Mouse (Mus musculus) limb, embryonic 15.5 days (tissue): ENCODE measurements around the gene S100pbp. TPM values are rescaled to one million over a fixed set of nuclear protein-coding genes. Genes with fewer than 3 reads are reported as not detected.
A peak's percentile ranks its signal among the peaks of the same experiment; 100 is the strongest.
"Not testable (repeated sequence)": the region's sequence is repeated elsewhere in the genome, so short reads cannot be mapped to it uniquely, and the experiment has no call there.

Experiments
- ATAC-seq: fragments of 200-750 bp; cut with Nextera tagmentation; 2 replicates; pipeline ENCODE4 v1.8.0; 2017; ENCODE audit warnings: low read depth, moderate TSS enrichment; ENCODE audit not compliant: insufficient number of reproducible peaks, low FRiP score, low TSS enrichment
- H3K27ac ChIP-seq: fragments of 300-500 bp; sonication (generic); 2 replicates; pipeline ENCODE4 v1.5.1; 2015; ENCODE audit warnings: moderate library complexity, mild to moderate bottlenecking, inconsistent platforms
- H3K27me3 ChIP-seq: fragments of 300-500 bp; sonication (generic); 2 replicates; pipeline ENCODE4 v1.6.1; 2015; ENCODE audit warnings: inconsistent platforms
- H3K36me3 ChIP-seq: fragments of 300-500 bp; sonication (generic); 2 replicates; pipeline ENCODE4 v1.6.1; 2015; ENCODE audit warnings: inconsistent platforms
- H3K4me1 ChIP-seq: fragments of 300-500 bp; sonication (generic); 2 replicates; pipeline ENCODE4 v1.6.1; 2015; ENCODE audit warnings: inconsistent platforms
- H3K4me2 ChIP-seq: fragments of 300-500 bp; sonication (generic); 2 replicates; pipeline ENCODE4 v1.6.1; 2015; ENCODE audit warnings: mild to moderate bottlenecking, inconsistent platforms
- H3K4me3 ChIP-seq: fragments of 300-500 bp; sonication (generic); 2 replicates; pipeline ENCODE4 v1.5.1; 2015; ENCODE audit warnings: mild to moderate bottlenecking, inconsistent platforms
- H3K9ac ChIP-seq: fragments of 300-500 bp; sonication (generic); 2 replicates; pipeline ENCODE4 v1.6.1; 2015; ENCODE audit warnings: inconsistent platforms
- H3K9me3 ChIP-seq: fragments of 300-500 bp; sonication (generic); 2 replicates; pipeline ENCODE4 v1.6.1; 2016; ENCODE audit warnings: inconsistent platforms
- WGBS: fragments of 180-500 bp; shearing (Covaris S2); methylation state at CpG from one replicate; pipeline ENCODE4 v1.1.7; 2015; 5-methylcytosine and 5-hydroxymethylcytosine counted together
- polyA plus RNA-seq: library from polyadenylated mRNA; unstranded; fragments of >200 nt; fragmentation: Nextera tagmentation; extraction: Ambion mirVana; gene quantifications from 2 replicates; pipeline ENCODE4 v1.2.1, GENCODE M21; 2015

Gene S100pbp
- polyA plus RNA-seq, 1 experiment from 2014 or later, result 18.8 TPM

GRCm38 (mm10) chr4:129218569-129219175 is 29.1 kb upstream of the S100pbp start:
- Histone ChIP-seq H3K36me3 (peaks cover 92% of the 10 kb centered on the region), H3K4me1 (peaks cover 50% of the 10 kb centered on the region), H3K27me3 (no peaks in the 10 kb centered on the region), H3K9me3 (no peaks in the 10 kb centered on the region), H3K9ac (no peak overlapping the region), H3K27ac (peak overlapping the region; percentile 86), H3K4me2 (no peak overlapping the region), H3K4me3 (no peak overlapping the region)
- ATAC-seq, result no peak
- WGBS, result 42% methylated on average over 7 of the region's 7 CpGs

- not testable (repeated sequence) for H3K4me3 ChIP-seq, H3K4me1 ChIP-seq, H3K4me2 ChIP-seq, H3K27me3 ChIP-seq, H3K9ac ChIP-seq, ATAC-seq, H3K9me3 ChIP-seq, H3K27ac ChIP-seq
- 80% methylated on average over 3 of the region's 3 CpGs for WGBS
- peaks cover 87% of the 10 kb centered on the region for H3K36me3 ChIP-seq
These were observed 23.0 kb upstream of the S100pbp start for GRCm38 (mm10) chr4:129212486-129212885.

GRCm38 (mm10) chr4:129211461-129211860 is 21.9 kb upstream of the S100pbp start:
- Histone ChIP-seq H3K9me3 (no peaks in the 10 kb centered on the region), H3K27ac (no peak overlapping the region), H3K4me3 (no peak overlapping the region), H3K27me3 (no peaks in the 10 kb centered on the region), H3K9ac (no peak overlapping the region), H3K4me1 (no peaks in the 10 kb centered on the region), H3K36me3 (peaks cover 87% of the 10 kb centered on the region), H3K4me2 (no peak overlapping the region)
- 70% methylated on average over 4 of the region's 4 CpGs for WGBS
- ATAC-seq, result no peak

GRCm38 (mm10) chr4:129209504-129209903 is 20.0 kb upstream of the S100pbp start:
- 56% methylated on average over 7 of the region's 7 CpGs for WGBS
- no peak overlapping the region for H3K9ac ChIP-seq
- H3K27me3 ChIP-seq, result no peaks in the 10 kb centered on the region
- no peak overlapping the region for H3K4me3 ChIP-seq
- peaks cover 89% of the 10 kb centered on the region for H3K36me3 ChIP-seq
- H3K4me1 ChIP-seq, result no peaks in the 10 kb centered on the region
- no peak for ATAC-seq
- H3K4me2 ChIP-seq, result no peak overlapping the region
- no peak overlapping the region for H3K27ac ChIP-seq
- no peaks in the 10 kb centered on the region for H3K9me3 ChIP-seq

- H3K9ac ChIP-seq, result no peak overlapping the region
- 91% methylated on average over 8 of the region's 8 CpGs for WGBS
These were observed 17.3 kb upstream of the S100pbp start for GRCm38 (mm10) chr4:129206792-129207191.

GRCm38 (mm10) chr4:129204655-129205054 is 15.1 kb upstream of the S100pbp start:
- H3K4me2 ChIP-seq, result no peak overlapping the region
- no peak overlapping the region for H3K4me3 ChIP-seq
- no peaks in the 10 kb centered on the region for H3K9me3 ChIP-seq
- H3K27me3 ChIP-seq, result no peaks in the 10 kb centered on the region
- no peak overlapping the region for H3K27ac ChIP-seq
- H3K9ac ChIP-seq, result no peak overlapping the region
- WGBS, result 90% methylated on average over 10 of the region's 10 CpGs
- peaks cover 87% of the 10 kb centered on the region for H3K36me3 ChIP-seq
- H3K4me1 ChIP-seq, result no peaks in the 10 kb centered on the region
- no peak for ATAC-seq

More at GRCm38 (mm10) chr4:129206792-129207191, 17.3 kb upstream of the S100pbp start:
- H3K36me3 ChIP-seq, result peaks cover 86% of the 10 kb centered on the region
- no peaks in the 10 kb centered on the region for H3K9me3 ChIP-seq
- no peak overlapping the region for H3K27ac ChIP-seq
- no peaks in the 10 kb centered on the region for H3K4me1 ChIP-seq
- no peak for ATAC-seq
- H3K4me2 ChIP-seq, result no peak overlapping the region
- no peak overlapping the region for H3K4me3 ChIP-seq
- H3K27me3 ChIP-seq, result no peaks in the 10 kb centered on the region

GRCm38 (mm10) chr4:129197514-129197913 is 8.0 kb upstream of the S100pbp start:
- Histone ChIP-seq H3K4me2 (no peak overlapping the region), H3K4me1 (no peaks in the 10 kb centered on the region), H3K9ac (no peak overlapping the region), H3K27me3 (no peaks in the 10 kb centered on the region), H3K36me3 (peaks cover 70% of the 10 kb centered on the region), H3K27ac (no peak overlapping the region), H3K4me3 (no peak overlapping the region), H3K9me3 (no peaks in the 10 kb centered on the region)
- WGBS, result 98% methylated on average over 6 of the region's 6 CpGs
- ATAC-seq, result no peak

GRCm38 (mm10) chr4:129194280-129194679 is 4.8 kb upstream of the S100pbp start:
- Histone ChIP-seq H3K4me2 (no peak overlapping the region), H3K27ac (no peak overlapping the region), H3K27me3 (no peaks in the 10 kb centered on the region), H3K4me3 (no peak overlapping the region), H3K4me1 (peaks cover 15% of the 10 kb centered on the region), H3K9ac (no peak overlapping the region), H3K9me3 (no peaks in the 10 kb centered on the region), H3K36me3 (peaks cover 44% of the 10 kb centered on the region)
- 90% methylated on average over 1 of the region's 1 CpGs for whole genome bisulfite sequencing
- ATAC-seq, result no peak

- no peak overlapping the region for H3K4me3 ChIP-seq
- H3K27me3 ChIP-seq, result no peaks in the 10 kb centered on the region
- H3K36me3 ChIP-seq, result peaks cover 25% of the 10 kb centered on the region
- H3K4me2 ChIP-seq, result no peak overlapping the region
- ATAC-seq, result no peak
- WGBS, result 77% methylated on average over 5 of the region's 5 CpGs
- H3K9ac ChIP-seq, result no peak overlapping the region
- H3K9me3 ChIP-seq, result no peaks in the 10 kb centered on the region
- H3K27ac ChIP-seq, result no peak overlapping the region
- H3K4me1 ChIP-seq, result peaks cover 26% of the 10 kb centered on the region
These were observed 2.2 kb upstream of the S100pbp start for GRCm38 (mm10) chr4:129191691-129192090.

GRCm38 (mm10) chr4:129190538-129190937 is 1.0 kb upstream of the S100pbp start:
- peak overlapping the region; percentile 65 for H3K4me2 ChIP-seq
- H3K27me3 ChIP-seq, result no peaks in the 10 kb centered on the region
- WGBS, result 2% methylated on average over 12 of the region's 12 CpGs
- no peaks in the 10 kb centered on the region for H3K9me3 ChIP-seq
- peaks cover 26% of the 10 kb centered on the region for H3K4me1 ChIP-seq
- H3K4me3 ChIP-seq, result peak overlapping the region; percentile 75
- H3K27ac ChIP-seq, result peak overlapping the region; percentile 90; the same call in 1 of the 2 replicates
- ATAC-seq, result no peak
- H3K9ac ChIP-seq, result peak overlapping the region; percentile 82
- H3K36me3 ChIP-seq, result peaks cover 16% of the 10 kb centered on the region; the same call in 1 of the 2 replicates

- ATAC-seq, result peak; percentile 68
- WGBS, result under 1% methylated on average over 62 of the region's 74 CpGs
- Histone ChIP-seq H3K36me3 (0 out of 2 replicates have a peak, but pooled peaks cover 2% of the 10 kb centered on the region), H3K9me3 (no peaks in the 10 kb centered on the region), H3K4me2 (peak overlapping the region; percentile 69), H3K9ac (peak overlapping the region; percentile 69), H3K27ac (peak overlapping the region; percentile 93), H3K4me1 (peaks cover 29% of the 10 kb centered on the region), H3K4me3 (peak overlapping the region; percentile 75), H3K27me3 (no peaks in the 10 kb centered on the region)
These were observed 555 bp downstream of the S100pbp start for GRCm38 (mm10) chr4:129188803-129189541.

- 0 out of 2 replicates have a peak overlapping the region, but pooled peaks have one; percentile 69 for H3K9ac ChIP-seq
- no peak for ATAC-seq
- 32% methylated on average over 5 of the region's 5 CpGs for WGBS
- H3K27ac ChIP-seq, result peak overlapping the region; percentile 93
- peaks cover 29% of the 10 kb centered on the region for H3K4me1 ChIP-seq
- H3K27me3 ChIP-seq, result no peaks in the 10 kb centered on the region
- H3K9me3 ChIP-seq, result no peaks in the 10 kb centered on the region
- peak overlapping the region; percentile 75 for H3K4me3 ChIP-seq
- no peaks in the 10 kb centered on the region for H3K36me3 ChIP-seq
- peak overlapping the region; percentile 69 for H3K4me2 ChIP-seq
These were observed 1.4 kb downstream of the S100pbp start for GRCm38 (mm10) chr4:129188041-129188659.
